Mouse (Mus musculus): ENCODE results near the gene Cdipt. TPM values are rescaled to one million over a fixed set of nuclear protein-coding genes. Genes with fewer than 3 reads are reported as not detected.

Cdipt gene
- polyA plus RNA-seq, 1 experiment from 2014 or later, result 93.5 TPM

DNA sequence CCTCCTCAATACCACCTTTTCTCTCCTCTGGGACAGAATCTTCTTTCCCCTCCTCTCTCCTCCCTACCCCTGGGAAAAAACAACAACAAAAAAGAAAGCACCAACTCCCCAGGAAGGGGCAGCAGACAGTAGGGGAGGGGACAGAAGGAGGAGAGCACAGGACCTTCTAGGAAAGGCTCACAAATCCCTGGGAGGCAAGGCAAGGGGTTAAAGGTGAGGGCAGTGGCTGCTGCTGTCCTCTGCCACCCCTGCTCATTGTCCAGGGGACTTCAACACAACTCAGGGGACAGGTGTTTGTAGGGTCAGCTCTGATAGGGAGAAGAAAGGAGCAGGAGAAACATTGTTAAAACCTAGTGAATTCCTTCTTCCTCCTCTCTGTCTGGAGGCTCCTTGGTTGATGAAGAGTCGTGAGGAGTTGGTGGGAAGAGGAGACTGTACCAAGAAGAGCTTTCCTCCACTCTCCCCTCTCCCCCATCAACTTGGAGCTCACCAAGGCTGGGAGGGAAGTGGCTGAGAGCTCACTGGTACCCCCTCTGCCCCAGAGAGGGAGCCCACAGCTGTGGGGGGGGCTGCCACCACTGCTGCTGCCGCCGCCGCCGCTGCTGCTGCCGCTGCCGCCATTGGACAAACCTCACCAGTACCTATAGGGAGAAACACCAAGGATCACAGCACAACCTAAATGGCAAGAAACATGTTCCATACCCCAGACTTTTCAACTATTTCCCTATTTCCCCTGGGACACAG lies 47.0 kb downstream of the Cdipt start:
- H3K36me3 ChIP-seq, result peaks cover 26% of the 10 kb centered on the region
- 91% methylated on average over 7 of the region's 7 CpGs for WGBS
- ATAC-seq (ENCODE audit: low FRiP score), result no peak
- peak overlapping the region; percentile 100; the same call in 1 of the 2 replicates for H3K9ac ChIP-seq
- peaks cover 75% of the 10 kb centered on the region for H3K4me1 ChIP-seq
- peak overlapping the region; percentile 98 for H3K4me2 ChIP-seq (replicated peaks)
- peak overlapping the region; percentile 92 for H3K27ac ChIP-seq
- peak overlapping the region; percentile 97 for H3K4me3 ChIP-seq
- H3K9me3 ChIP-seq (replicated peaks), result no peaks in the 10 kb centered on the region
- H3K27me3 ChIP-seq, result no peaks in the 10 kb centered on the region

GRCm38 (mm10) chr7:127023272-127023691 lies 47.6 kb downstream of the Cdipt start:
- Histone ChIP-seq H3K27ac (peak overlapping the region; percentile 60), H3K36me3 (peaks cover 26% of the 10 kb centered on the region), H3K9me3 (replicated peaks) (no peaks in the 10 kb centered on the region), H3K27me3 (no peaks in the 10 kb centered on the region), H3K4me1 (peaks cover 76% of the 10 kb centered on the region), H3K9ac (peak overlapping the region; percentile 100), H3K4me3 (peak overlapping the region; percentile 97), H3K4me2 (replicated peaks) (peak overlapping the region; percentile 98)
- WGBS, result 77% methylated on average over 13 of the region's 13 CpGs
- ATAC-seq (ENCODE audit: low FRiP score), result no peak

GRCm38 (mm10) chr7:127023896-127024690 lies 48.4 kb downstream of the Cdipt start:
- H3K27ac ChIP-seq, result peak overlapping the region; percentile 100
- peak overlapping the region; percentile 97 for H3K4me3 ChIP-seq
- 28% methylated on average over 19 of the region's 19 CpGs for WGBS
- H3K4me2 ChIP-seq (replicated peaks), result peak overlapping the region; percentile 98
- H3K4me1 ChIP-seq, result peaks cover 68% of the 10 kb centered on the region
- H3K36me3 ChIP-seq, result peaks cover 28% of the 10 kb centered on the region
- no peaks in the 10 kb centered on the region for H3K27me3 ChIP-seq
- ATAC-seq (ENCODE audit: low FRiP score), result no peak
- H3K9me3 ChIP-seq (replicated peaks), result no peaks in the 10 kb centered on the region
- H3K9ac ChIP-seq, result peak overlapping the region; percentile 100

GRCm38 (mm10) chr7:127024755-127025555 lies 49.2 kb downstream of the Cdipt start:
- Histone ChIP-seq H3K36me3 (peaks cover 32% of the 10 kb centered on the region), H3K27ac (peak overlapping the region; percentile 100), H3K4me2 (replicated peaks) (peak overlapping the region; percentile 98), H3K27me3 (no peaks in the 10 kb centered on the region), H3K4me1 (peaks cover 61% of the 10 kb centered on the region), H3K4me3 (peak overlapping the region; percentile 97), H3K9me3 (replicated peaks) (no peaks in the 10 kb centered on the region), H3K9ac (peak overlapping the region; percentile 100)
- peak; percentile 38 for ATAC-seq (ENCODE audit: low FRiP score)
- WGBS, result 1% methylated on average over 30 of the region's 30 CpGs

GRCm38 (mm10) chr7:127025556-127026160 lies 49.9 kb downstream of the Cdipt start:
- Histone ChIP-seq H3K4me1 (peaks cover 54% of the 10 kb centered on the region), H3K27me3 (no peaks in the 10 kb centered on the region), H3K4me2 (replicated peaks) (peak overlapping the region; percentile 98), H3K9ac (peak overlapping the region; percentile 100), H3K4me3 (peak overlapping the region; percentile 97), H3K9me3 (replicated peaks) (no peaks in the 10 kb centered on the region), H3K27ac (peak overlapping the region; percentile 100), H3K36me3 (peaks cover 36% of the 10 kb centered on the region)
- ATAC-seq (ENCODE audit: low FRiP score), result peak; percentile 9; the same call in 1 of the 2 replicates
- under 1% methylated on average over 55 of the region's 65 CpGs for WGBS

GRCm38 (mm10) chr7:127026161-127026600 lies 50.5 kb downstream of the Cdipt start:
- 0% methylated on average over 11 of the region's 48 CpGs for WGBS
- Histone ChIP-seq H3K9me3 (replicated peaks) (no peaks in the 10 kb centered on the region), H3K4me3 (peak overlapping the region; percentile 97), H3K27me3 (no peaks in the 10 kb centered on the region), H3K4me2 (replicated peaks) (peak overlapping the region; percentile 98), H3K4me1 (peaks cover 49% of the 10 kb centered on the region), H3K9ac (peak overlapping the region; percentile 100), H3K36me3 (peaks cover 40% of the 10 kb centered on the region), H3K27ac (peak overlapping the region; percentile 100)
- peak; percentile 14 for ATAC-seq (ENCODE audit: low FRiP score)

GRCm38 (mm10) chr7:127026616-127026983 lies 50.9 kb downstream of the Cdipt start:
- Histone ChIP-seq H3K4me2 (replicated peaks) (peak overlapping the region; percentile 98), H3K27me3 (no peaks in the 10 kb centered on the region), H3K36me3 (peaks cover 43% of the 10 kb centered on the region), H3K9me3 (replicated peaks) (no peaks in the 10 kb centered on the region), H3K4me3 (peak overlapping the region; percentile 97), H3K4me1 (peaks cover 44% of the 10 kb centered on the region), H3K9ac (peak overlapping the region; percentile 100), H3K27ac (peak overlapping the region; percentile 100)
- no CpG with 5 or more reads among the region's 48 CpGs for WGBS
- ATAC-seq (ENCODE audit: low FRiP score), result no peak

DNA sequence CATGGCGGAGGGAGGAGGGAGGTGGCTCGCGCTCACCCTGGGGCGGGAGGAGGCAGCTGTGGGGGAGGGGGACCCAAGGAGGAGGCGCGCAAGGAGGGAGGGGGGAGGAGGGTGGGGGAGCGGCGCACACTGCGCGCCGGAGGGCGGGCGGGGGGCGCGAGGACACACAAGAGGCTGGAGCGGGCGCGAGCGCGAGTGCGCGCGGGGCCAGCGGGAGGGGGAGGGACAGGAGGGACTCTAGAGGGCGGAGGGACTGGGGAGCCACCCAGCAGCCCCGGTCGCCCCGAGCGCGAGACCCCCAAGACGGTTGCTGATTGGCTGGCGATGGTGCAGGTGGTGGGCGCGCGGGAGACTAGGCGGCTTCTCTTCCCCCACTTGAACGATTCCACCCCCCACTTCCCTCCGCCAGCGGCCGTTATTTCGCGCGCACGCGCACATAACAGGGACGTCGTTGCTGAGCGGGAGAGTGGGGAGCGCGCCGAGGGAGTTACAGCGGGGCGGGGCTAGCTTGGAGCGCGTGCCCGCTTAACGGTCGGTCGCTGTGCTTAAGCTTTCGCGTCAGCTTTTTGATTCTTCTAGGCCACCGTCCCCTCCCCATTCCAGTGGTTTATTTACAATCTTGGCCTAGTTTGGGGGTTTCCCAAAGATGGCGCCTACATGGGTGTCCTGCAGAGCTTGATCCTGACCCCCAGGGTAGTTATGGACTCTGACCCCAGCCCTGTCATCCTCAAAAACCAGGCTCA lies 51.4 kb downstream of the Cdipt start, which contains the start of gene Maz:
Gene Maz, minus strand, starts transcription at position 54 of the 743 bp plus-strand sequence.
- no peaks in the 10 kb centered on the region for H3K27me3 ChIP-seq
- WGBS, result under 1% methylated on average over 46 of the region's 63 CpGs
- peaks cover 43% of the 10 kb centered on the region for H3K36me3 ChIP-seq
- H3K9ac ChIP-seq, result peak within 1 kb of the TSS; percentile 100
- peaks cover 39% of the 10 kb centered on the region for H3K4me1 ChIP-seq
- H3K27ac ChIP-seq, result peak within 1 kb of the TSS; percentile 100
- H3K9me3 ChIP-seq (replicated peaks), result no peaks in the 10 kb centered on the region
- peak within 1 kb of the TSS; percentile 97 for H3K4me3 ChIP-seq
- peak within 1 kb of the TSS; percentile 98 for H3K4me2 ChIP-seq (replicated peaks)
- ATAC-seq (ENCODE audit: low FRiP score), result peak; percentile 92

GRCm38 (mm10) chr7:127027885-127028284 lies 52.2 kb downstream of the Cdipt start:
- Histone ChIP-seq H3K9ac (peak overlapping the region; percentile 68), H3K27me3 (no peaks in the 10 kb centered on the region), H3K27ac (peak overlapping the region; percentile 100), H3K4me3 (peak overlapping the region; percentile 97), H3K4me2 (replicated peaks) (peak overlapping the region; percentile 98), H3K9me3 (replicated peaks) (no peaks in the 10 kb centered on the region), H3K4me1 (peaks cover 32% of the 10 kb centered on the region), H3K36me3 (peaks cover 43% of the 10 kb centered on the region)
- ATAC-seq (ENCODE audit: low FRiP score), result peak; percentile 1; the same call in 1 of the 2 replicates
- WGBS, result 68% methylated on average over 8 of the region's 8 CpGs

Measured in hindbrain, embryonic 12.5 days (tissue).